Mouse (Mus musculus) forebrain, embryonic 10.5 days (tissue): ENCODE data around the gene Tnnt1. TPM values are rescaled to one million over a fixed set of nuclear protein-coding genes. Genes with fewer than 3 reads are reported as not detected.
"Not testable (repeated sequence)": the region's sequence is repeated elsewhere in the genome, so short reads cannot be mapped to it uniquely, and the experiment has no call there.

Experiments
- DNase-seq: peaks from one replicate; pipeline ENCODE4 v3.0.0-alpha.2; 2017; ENCODE audit warnings: low spot score; ENCODE audit errors: extremely low spot score
- H3K27ac ChIP-seq: fragments of 300-500 bp; sonication (generic); 2 replicates; pipeline ENCODE4 v1.5.1; 2016; ENCODE audit warnings: mild to moderate bottlenecking
- H3K27me3 ChIP-seq: fragments of 300-500 bp; sonication (generic); 2 replicates; pipeline ENCODE4 v1.6.1; 2016; ENCODE audit warnings: mild to moderate bottlenecking; ENCODE audit not compliant: poor library complexity, severe bottlenecking
- H3K36me3 ChIP-seq: fragments of 300-500 bp; sonication (generic); replicated peaks from 2 replicates; pipeline ENCODE4 v1.6.1; 2016; ENCODE audit warnings: mild to moderate bottlenecking, moderate library complexity
- H3K4me1 ChIP-seq: fragments of 300-500 bp; sonication (generic); 2 replicates; pipeline ENCODE4 v1.6.1; 2016
- H3K4me3 ChIP-seq: fragments of 300-500 bp; sonication (generic); 2 replicates; pipeline ENCODE4 v1.5.1; 2016; ENCODE audit warnings: mild to moderate bottlenecking, moderate library complexity
- H3K9me3 ChIP-seq: fragments of 300-500 bp; sonication (generic); 2 replicates; pipeline ENCODE4 v1.6.1; 2016; ENCODE audit warnings: mild to moderate bottlenecking, moderate library complexity
- WGBS: fragments of 180-500 bp; shearing (Covaris S2); methylation state at CpG from one replicate; pipeline ENCODE4 v1.1.7; 2016; 5-methylcytosine and 5-hydroxymethylcytosine counted together
- polyA plus RNA-seq: library from polyadenylated mRNA; unstranded; fragments of >200 nt; fragmentation: Nextera tagmentation; extraction: Ambion mirVana; gene quantifications from 2 replicates; pipeline ENCODE4 v1.2.1, GENCODE M21; 2016

Gene Tnnt1
- polyA plus RNA-seq, 1 experiment from 2014 or later: 4.3 TPM

GRCm38 (mm10) chr7:4532005-4532729, 16.0 kb upstream of the Tnnt1 start, which contains the start of gene Dnaaf3:
Dnaaf3 (minus strand) TSS chr7:4532453.
- H3K36me3 ChIP-seq: no peaks in the 10 kb centered on the region

GRCm38 (mm10) chr7:4530166-4530565, 14.0 kb upstream of the Tnnt1 start:
- H3K27ac ChIP-seq, H3K36me3 ChIP-seq, DNase-seq, H3K4me3 ChIP-seq, H3K9me3 ChIP-seq: not testable (repeated sequence)
- H3K4me1 ChIP-seq: peaks cover 39% of the 10 kb centered on the region
- WGBS: 55% methylated on average over 8 of the region's 8 CpGs
- H3K27me3 ChIP-seq: peaks cover 45% of the 10 kb centered on the region

More at GRCm38 (mm10) chr7:4532005-4532729, 16.0 kb upstream of the Tnnt1 start, which contains the start of gene Dnaaf3:
- peak; percentile 88 for DNase-seq
- 3% methylated on average over 28 of the region's 28 CpGs for WGBS
- Histone ChIP-seq H3K9me3 (no peaks in the 10 kb centered on the region), H3K4me3 (peak within 1 kb of the TSS; percentile 62), H3K27ac (peak within 1 kb of the TSS; percentile 65; the same call in 1 of the 2 replicates), H3K27me3 (peaks cover 40% of the 10 kb centered on the region), H3K4me1 (peaks cover 24% of the 10 kb centered on the region)

GRCm38 (mm10) chr7:4527302-4527689, 11.1 kb upstream of the Tnnt1 start:
- 46% methylated on average over 18 of the region's 18 CpGs for WGBS
- Histone ChIP-seq H3K4me1 (peaks cover 32% of the 10 kb centered on the region), H3K27ac (no peak overlapping the region), H3K4me3 (peak overlapping the region; percentile 46), H3K27me3 (peaks cover 49% of the 10 kb centered on the region), H3K9me3 (no peaks in the 10 kb centered on the region), H3K36me3 (no peaks in the 10 kb centered on the region)
- no peak for DNase-seq

- Histone ChIP-seq H3K27ac (peak overlapping the region; percentile 82), H3K4me1 (peaks cover 26% of the 10 kb centered on the region), H3K4me3 (peak overlapping the region; percentile 46), H3K36me3 (no peaks in the 10 kb centered on the region), H3K9me3 (no peaks in the 10 kb centered on the region), H3K27me3 (peaks cover 55% of the 10 kb centered on the region)
- peak; percentile 90 for DNase-seq
- WGBS: 23% methylated on average over 40 of the region's 40 CpGs
Measured at GRCm38 (mm10) chr7:4526341-4527301, 10.4 kb upstream of the Tnnt1 start.

- Histone ChIP-seq H3K4me1 (peaks cover 36% of the 10 kb centered on the region), H3K27me3 (peaks cover 56% of the 10 kb centered on the region)
- H3K4me3 ChIP-seq, H3K9me3 ChIP-seq, H3K36me3 ChIP-seq, H3K27ac ChIP-seq: not testable (repeated sequence)
- peak; percentile 70 for DNase-seq
- WGBS: 68% methylated on average over 15 of the region's 15 CpGs
Measured at GRCm38 (mm10) chr7:4524212-4524922, 8.2 kb upstream of the Tnnt1 start, which contains the start of gene Tnni3. Tnni3 (minus strand) TSS chr7:4524229.

- no peak overlapping the region for H3K27ac ChIP-seq
- H3K4me1 ChIP-seq: peaks cover 36% of the 10 kb centered on the region
- H3K9me3 ChIP-seq: no peaks in the 10 kb centered on the region
- WGBS: 92% methylated on average over 33 of the region's 33 CpGs
- no peak overlapping the region for H3K4me3 ChIP-seq
- H3K36me3 ChIP-seq: no peaks in the 10 kb centered on the region
- no peak for DNase-seq
- peaks cover 52% of the 10 kb centered on the region for H3K27me3 ChIP-seq
Measured at GRCm38 (mm10) chr7:4523205-4524130, 7.3 kb upstream of the Tnnt1 start.

- H3K27me3 ChIP-seq: peaks cover 41% of the 10 kb centered on the region
- WGBS: 83% methylated on average over 6 of the region's 6 CpGs
- no peak overlapping the region for H3K27ac ChIP-seq
- no peak for DNase-seq
- H3K4me1 ChIP-seq: peaks cover 30% of the 10 kb centered on the region
- H3K4me3 ChIP-seq: no peak overlapping the region
- H3K9me3 ChIP-seq: no peaks in the 10 kb centered on the region
- H3K36me3 ChIP-seq: no peaks in the 10 kb centered on the region
Measured at GRCm38 (mm10) chr7:4522292-4522691, 6.1 kb upstream of the Tnnt1 start.

- DNase-seq: no peak
- peaks cover 34% of the 10 kb centered on the region for H3K27me3 ChIP-seq
- peak overlapping the region; percentile 41 for H3K4me3 ChIP-seq
- H3K36me3 ChIP-seq: no peaks in the 10 kb centered on the region
- WGBS: 32% methylated on average over 32 of the region's 32 CpGs
- no peak overlapping the region for H3K27ac ChIP-seq
- peaks cover 28% of the 10 kb centered on the region for H3K4me1 ChIP-seq
- no peaks in the 10 kb centered on the region for H3K9me3 ChIP-seq
Measured at GRCm38 (mm10) chr7:4521231-4522003, 5.2 kb upstream of the Tnnt1 start.

GRCm38 (mm10) chr7:4518487-4518886, 2.3 kb upstream of the Tnnt1 start:
- H3K4me1 ChIP-seq: peaks cover 47% of the 10 kb centered on the region
- H3K9me3 ChIP-seq: peaks cover 4% of the 10 kb centered on the region; the same call in 1 of the 2 replicates
- DNase-seq: no peak
- peaks cover 34% of the 10 kb centered on the region for H3K27me3 ChIP-seq
- H3K36me3 ChIP-seq: no peaks in the 10 kb centered on the region
- no peak overlapping the region for H3K27ac ChIP-seq
- 83% methylated on average over 1 of the region's 1 CpGs for WGBS
- no peak overlapping the region for H3K4me3 ChIP-seq

- DNase-seq: no peak
- WGBS: 67% methylated on average over 6 of the region's 6 CpGs
- no peak overlapping the region; the same call in 1 of the 2 replicates for H3K4me3 ChIP-seq
Measured at GRCm38 (mm10) chr7:4515853-4516252, 329 bp downstream of the Tnnt1 start.

More at GRCm38 (mm10) chr7:4515853-4516252, 329 bp downstream of the Tnnt1 start:
- peaks cover 41% of the 10 kb centered on the region for H3K4me1 ChIP-seq
- peaks cover 16% of the 10 kb centered on the region for H3K27me3 ChIP-seq
- H3K9me3 ChIP-seq: peaks cover 4% of the 10 kb centered on the region; the same call in 1 of the 2 replicates
- H3K36me3 ChIP-seq: no peaks in the 10 kb centered on the region
- H3K27ac ChIP-seq: peak overlapping the region; percentile 48
